Mouse (Mus musculus) T-helper 17 cell (primary cell): Measurements from ENCODE around the gene Mndal.
"Not testable (repeated sequence)": the region's sequence is repeated elsewhere in the genome, so short reads cannot be mapped to it uniquely, and the experiment has no call there.

Source experiments
- in situ Hi-C, 2 experiments: fragments of 300-600 bp; cut with MboI, MseI; formaldehyde crosslinking; loops; 1 replicate in 1 of 2; 2 replicates in 1 of 2; pipeline ENCODE4 v1.15.1; 2025; ENCODE audit warnings: high pct_unique_total_duplicates in 2 of 2

Gene Mndal

GRCm38 (mm10) chr1:173941924-173942779 is at the start of gene Mndal, which contains the start of gene Ifi203:
Gene Mndal, minus strand, starts transcription at chr1:173942491.
Gene Ifi203, minus strand, starts transcription at chr1:173942672.
- in situ Hi-C loops, result loop anchor here (10.0 kb wide), 1 partner anchor 103 kb away; the partner anchor contains the start of genes Olfr432 (in 2 of the 2) and Olfr433 (in 2 of the 2)

GRCm38 (mm10) chr1:173982694-173983305 is 40.5 kb upstream of the Mndal start, which contains the start of gene Ifi202b:
Gene Ifi202b, minus strand, starts transcription at chr1:173982744.
- in situ Hi-C loops, result not testable (repeated sequence)

- in situ Hi-C loops, result not testable (repeated sequence)
Measured at GRCm38 (mm10) chr1:173981038-173981437, 38.7 kb upstream of the Mndal start.

- in situ Hi-C loops, result no loop called here
Measured at GRCm38 (mm10) chr1:173977622-173978021, 35.3 kb upstream of the Mndal start.

- in situ Hi-C loops, result no loop called here
Measured at GRCm38 (mm10) chr1:173973111-173973510, 30.8 kb upstream of the Mndal start.

- in situ Hi-C loops, result not testable (repeated sequence)
Measured at GRCm38 (mm10) chr1:173961491-173961890, 19.2 kb upstream of the Mndal start.

GRCm38 (mm10) chr1:173959998-173960397 is 17.7 kb upstream of the Mndal start:
- in situ Hi-C loops, result not testable (repeated sequence)

GRCm38 (mm10) chr1:173955839-173956527 is 13.7 kb upstream of the Mndal start:
- in situ Hi-C loops, result not testable (repeated sequence)

- in situ Hi-C loops, result no loop called here
Measured at GRCm38 (mm10) chr1:173955071-173955796, 12.9 kb upstream of the Mndal start.

- in situ Hi-C loops, result no loop called here
Measured at GRCm38 (mm10) chr1:173953563-173953962, 11.3 kb upstream of the Mndal start.

- in situ Hi-C loops, result loop anchor here (5.0 to 10.0 kb wide), 2 partner anchors 96 to 142 kb away; partner anchors contain the start of genes Olfr432 (in 2 of the 2) and Olfr433 (in 2 of the 2)
Measured at GRCm38 (mm10) chr1:173949044-173949443, 6.8 kb upstream of the Mndal start.

GRCm38 (mm10) chr1:173942780-173943066 is 432 bp upstream of the Mndal start:
- in situ Hi-C loops, result loop anchor here (10.0 kb wide), 1 partner anchor 102 kb away; the partner anchor contains the start of genes Olfr432 (in 2 of the 2) and Olfr433 (in 2 of the 2)

- in situ Hi-C loops, result loop anchor here (10.0 kb wide), 1 partner anchor 103 kb away; the partner anchor contains the start of genes Olfr432 (in 2 of the 2) and Olfr433 (in 2 of the 2)
Measured at GRCm38 (mm10) chr1:173941522-173941921, 769 bp downstream of the Mndal start.

- in situ Hi-C loops, result loop anchor here (5.0 kb wide), 1 partner anchor 147 kb away; no protein-coding TSS in a partner anchor
Measured at GRCm38 (mm10) chr1:173919279-173919678, 23.0 kb downstream of the Mndal start.

- in situ Hi-C loops, result no loop called here
Measured at GRCm38 (mm10) chr1:173914559-173914958, 27.7 kb downstream of the Mndal start.

GRCm38 (mm10) chr1:173913256-173913791 is 29.0 kb downstream of the Mndal start:
- in situ Hi-C loops, result not testable (repeated sequence)

- in situ Hi-C loops, result not testable (repeated sequence)
Measured at GRCm38 (mm10) chr1:173912548-173913255, 29.6 kb downstream of the Mndal start, which contains the start of gene Ifi211. Gene Ifi211, minus strand, starts transcription at chr1:173913046.

GRCm38 (mm10) chr1:173911808-173912464 is 30.4 kb downstream of the Mndal start:
- in situ Hi-C loops, result no loop called here

GRCm38 (mm10) chr1:173908390-173908789 is 33.9 kb downstream of the Mndal start:
- in situ Hi-C loops, result not testable (repeated sequence)
